Mouse (Mus musculus): ENCODE measurements around the gene Fkbp15. TPM values are rescaled to one million over a fixed set of nuclear protein-coding genes. Genes with fewer than 3 reads are reported as not detected.

Gene Fkbp15
- total RNA-seq, 2 experiments from 2014 or later: 42.3 to 44.8 TPM

Other genes with a start within 250 kb of the Fkbp15 start
- not detected for gene Mup21, start 209.7 kb downstream of the Fkbp15 start, total RNA-seq (2021)
- 10 to 100 TPM; 22.8 to 23.5 TPM for gene Zfp37, start 129.5 kb downstream of the Fkbp15 start, total RNA-seq (2021)
- gene Slc31a2, start 98.0 kb downstream of the Fkbp15 start, total RNA-seq (2021): 10 to 100 TPM in 1 of 2 experiments, 1 to 10 TPM in 1; 7.8 to 11.6 TPM
- gene Slc31a1, start 179 bp upstream of the Fkbp15 start, total RNA-seq (2021): 10 to 100 TPM; 27.5 to 36.7 TPM
- 10 to 100 TPM; 48.4 to 49.3 TPM for gene Cdc26, start 48.1 kb upstream of the Fkbp15 start, total RNA-seq (2021)
- gene Prpf4, start 48.2 kb upstream of the Fkbp15 start, total RNA-seq (2021): 10 to 100 TPM; 11.8 to 12.8 TPM
- not detected for gene Rnf183, start 74.7 kb upstream of the Fkbp15 start, total RNA-seq (2021)
- gene Wdr31, start 110.3 kb upstream of the Fkbp15 start, total RNA-seq (2021): 1 to 10 TPM; 5.4 to 5.8 TPM
- under 1 TPM; 0.30 to 0.67 TPM for gene Bspry, start 119.5 kb upstream of the Fkbp15 start, total RNA-seq (2021)
- gene Hdhd3, start 142.9 kb upstream of the Fkbp15 start, total RNA-seq (2021): 10 to 100 TPM; 10.0 to 10.9 TPM
- 10 to 100 TPM; 21.7 to 27.6 TPM for gene Alad, start 159.4 kb upstream of the Fkbp15 start, total RNA-seq (2021)
- 10 to 100 TPM; 23.8 to 26.3 TPM for gene Pole3, start 164.5 kb upstream of the Fkbp15 start, total RNA-seq (2021)
- under 1 TPM; 0.30 to 0.57 TPM for gene 4933430I17Rik, start 164.8 kb upstream of the Fkbp15 start, total RNA-seq (2021)
- gene Rgs3, start 199.3 kb upstream of the Fkbp15 start, total RNA-seq (2021): 10 to 100 TPM; 24.4 to 26.5 TPM